Mouse (Mus musculus) embryonic fibroblast, embryonic 13.5 days (primary cell): ENCODE results near the gene Rgs6.

Experiments used
- CTCF ChIP-seq: IDR thresholded peaks from 2 replicates; pipeline ENCODE4 v1.5.1; 2011; ENCODE audit warnings: mild to moderate bottlenecking, control low read depth, low read length, moderate library complexity, borderline replicate concordance; ENCODE audit not compliant: insufficient read depth
- POLR2A ChIP-seq: IDR thresholded peaks from 2 replicates; pipeline ENCODE4 v1.6.1; 2011; ENCODE audit warnings: low read depth, mild to moderate bottlenecking, control low read depth, low read length, moderate library complexity

DNA sequence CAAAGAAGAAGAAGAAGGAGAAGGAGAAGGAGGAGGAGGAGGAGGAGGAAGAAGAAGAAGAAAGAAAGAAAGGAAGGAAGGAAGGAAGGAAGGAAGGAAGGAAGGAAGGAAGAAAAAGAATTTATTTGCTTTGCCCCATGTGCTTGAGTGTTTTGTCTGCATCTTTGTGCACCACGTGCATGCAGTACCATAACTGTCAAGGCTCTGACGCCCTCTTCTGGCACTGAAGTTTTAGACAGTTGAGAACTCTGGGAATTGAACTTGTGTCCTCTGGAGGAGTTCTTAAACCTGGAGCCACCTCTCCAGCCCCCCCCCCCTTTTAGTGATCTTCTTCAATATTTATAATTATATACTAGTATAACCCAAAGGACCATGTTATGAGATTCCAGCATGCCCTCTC lies 426.8 kb downstream of the Rgs6 start:
- TF ChIP-seq CTCF = peak; percentile 28; the same call in 1 of the 2 replicates
- no peak for TF ChIP-seq POLR2A
